Mouse (Mus musculus) ES-E14 (cell line): ENCODE measurements around the gene Mfrp. TPM values are rescaled to one million over a fixed set of nuclear protein-coding genes. Genes with fewer than 3 reads are reported as not detected.
A peak's percentile ranks its signal among the peaks of the same experiment; 100 is the strongest.

Experiments
- DNase-seq: peaks from one replicate; pipeline ENCODE4 v3.0.0-alpha.2; 2013; ENCODE audit warnings: low read depth, low spot score
- H3K27ac ChIP-seq: 2 replicates; pipeline ENCODE4 v1.5.1; 2012; ENCODE audit warnings: low read depth, mild to moderate bottlenecking, low read length, moderate library complexity, mixed read lengths; ENCODE audit not compliant: poor library complexity, insufficient read depth, severe bottlenecking
- H3K36me3 ChIP-seq: 2 replicates; pipeline ENCODE4 v1.6.1; 2012; ENCODE audit warnings: mild to moderate bottlenecking, low read length, moderate library complexity, mixed read lengths; ENCODE audit not compliant: control insufficient read depth, poor library complexity, insufficient read depth, severe bottlenecking
- H3K4me1 ChIP-seq, 2 experiments: fragments of 150-350 bp in 1 of 2; sonication (generic) in 1 of 2; 2 replicates each; pipeline ENCODE4 v1.6.1; 2012; ENCODE audit warnings: low read length in 2 of 2, mild to moderate bottlenecking in 1 of 2, mixed read lengths in 1 of 2; ENCODE audit not compliant: control insufficient read depth in 2 of 2, insufficient read depth in 2 of 2, poor library complexity in 1 of 2
- H3K4me3 ChIP-seq, 2 experiments: fragments of 150-350 bp in 1 of 2; sonication (generic) in 1 of 2; 2 replicates each; pipeline ENCODE4 v1.5.1; 2012; ENCODE audit warnings: low read length in 2 of 2, low read depth in 1 of 2, mild to moderate bottlenecking in 1 of 2, mixed read lengths in 1 of 2; ENCODE audit not compliant: insufficient read depth in 1 of 2, poor library complexity in 1 of 2, severe bottlenecking in 1 of 2
- H3K9ac ChIP-seq: 2 replicates; pipeline ENCODE4 v1.6.1; 2012; ENCODE audit warnings: low read depth, mild to moderate bottlenecking, low read length, mixed read lengths; ENCODE audit not compliant: poor library complexity, insufficient read depth, severe bottlenecking
- H3K9me3 ChIP-seq: fragments of 150-350 bp; sonication (generic); 2 replicates; pipeline ENCODE4 v1.6.1; 2012; ENCODE audit warnings: low read depth, mild to moderate bottlenecking, low read length; ENCODE audit not compliant: control insufficient read depth, insufficient read depth
- CHD2 ChIP-seq: IDR thresholded peaks from 2 replicates; pipeline ENCODE4 v1.6.1; 2014; ENCODE audit warnings: mild to moderate bottlenecking, low read depth, low read length, inconsistent platforms
- HCFC1 ChIP-seq: IDR thresholded peaks from 2 replicates; pipeline ENCODE4 v1.6.1; 2012; ENCODE audit warnings: low read length, inconsistent platforms, borderline replicate concordance; ENCODE audit not compliant: insufficient read depth
- MAFK ChIP-seq: IDR thresholded peaks from 2 replicates; pipeline ENCODE4 v1.6.1; 2014; ENCODE audit warnings: mild to moderate bottlenecking, low read depth, low read length, inconsistent platforms; ENCODE audit not compliant: insufficient read depth
- ZC3H11A ChIP-seq: IDR thresholded peaks from 2 replicates; pipeline ENCODE4 v1.6.1; 2012; ENCODE audit warnings: low read depth, mild to moderate bottlenecking, inconsistent platforms, low read length, borderline replicate concordance
- ZNF384 ChIP-seq: IDR thresholded peaks from 2 replicates; pipeline ENCODE4 v1.6.1; 2012; ENCODE audit warnings: low read depth, low read length, inconsistent platforms
- in situ Hi-C, 2 experiments: fragments of 600-800 bp; cut with MboI; formaldehyde crosslinking; loops; one replicate each; pipeline ENCODE4 v1.15.1; 2025; ENCODE audit warnings: low sequenced_read_pairs in 2 of 2, inconsistent platforms in 1 of 2; ENCODE audit not compliant: unreplicated experiment in 2 of 2
- total RNA-seq: library from RNA; depleted of rRNA; stranded (reverse); fragments of 300-350 nt; gene quantifications from 2 replicates; pipeline ENCODE4 v1.2.3, GENCODE M21; 2012

The Mfrp gene
- total RNA-seq, 1 experiment = 0.09 TPM

- Histone ChIP-seq H3K27ac (no peak overlapping the region), H3K9me3 (no peaks in the 10 kb centered on the region), H3K4me3 (no peak overlapping the region), H3K9ac (no peak overlapping the region), H3K36me3 (no peaks in the 10 kb centered on the region), H3K4me1 (peaks cover 11 to 42% of the 10 kb centered on the region in 2 experiments; a peak in 3 of 4 replicates)
- TF ChIP-seq ZC3H11A (no peak), HCFC1 (no peak), MAFK (no peak), ZNF384 (no peak), CHD2 (no peak)
- no peak for DNase-seq
- in situ Hi-C loops = no loop called here
These were observed 29.7 kb downstream of the Mfrp start for GRCm38 (mm10) chr9:44131276-44131590.

GRCm38 (mm10) chr9:44132200-44132599 lies 30.7 kb downstream of the Mfrp start:
- Histone ChIP-seq H3K36me3 (no peaks in the 10 kb centered on the region; the same call in none of the 2 replicates), H3K9ac (no peak overlapping the region), H3K4me1 (peaks cover 9 to 44% of the 10 kb centered on the region in 2 experiments; a peak in 3 of 4 replicates), H3K9me3 (no peaks in the 10 kb centered on the region), H3K4me3 (no peak overlapping the region), H3K27ac (no peak overlapping the region)
- in situ Hi-C loops = no loop called here
- no peak for TF ChIP-seq CHD2
- TF ChIP-seq ZC3H11A = no peak
- no peak for TF ChIP-seq HCFC1
- TF ChIP-seq MAFK = no peak
- DNase-seq = no peak

- H3K27ac ChIP-seq = no peak overlapping the region
These were observed 31.8 kb downstream of the Mfrp start for GRCm38 (mm10) chr9:44133287-44133686.

DNA sequence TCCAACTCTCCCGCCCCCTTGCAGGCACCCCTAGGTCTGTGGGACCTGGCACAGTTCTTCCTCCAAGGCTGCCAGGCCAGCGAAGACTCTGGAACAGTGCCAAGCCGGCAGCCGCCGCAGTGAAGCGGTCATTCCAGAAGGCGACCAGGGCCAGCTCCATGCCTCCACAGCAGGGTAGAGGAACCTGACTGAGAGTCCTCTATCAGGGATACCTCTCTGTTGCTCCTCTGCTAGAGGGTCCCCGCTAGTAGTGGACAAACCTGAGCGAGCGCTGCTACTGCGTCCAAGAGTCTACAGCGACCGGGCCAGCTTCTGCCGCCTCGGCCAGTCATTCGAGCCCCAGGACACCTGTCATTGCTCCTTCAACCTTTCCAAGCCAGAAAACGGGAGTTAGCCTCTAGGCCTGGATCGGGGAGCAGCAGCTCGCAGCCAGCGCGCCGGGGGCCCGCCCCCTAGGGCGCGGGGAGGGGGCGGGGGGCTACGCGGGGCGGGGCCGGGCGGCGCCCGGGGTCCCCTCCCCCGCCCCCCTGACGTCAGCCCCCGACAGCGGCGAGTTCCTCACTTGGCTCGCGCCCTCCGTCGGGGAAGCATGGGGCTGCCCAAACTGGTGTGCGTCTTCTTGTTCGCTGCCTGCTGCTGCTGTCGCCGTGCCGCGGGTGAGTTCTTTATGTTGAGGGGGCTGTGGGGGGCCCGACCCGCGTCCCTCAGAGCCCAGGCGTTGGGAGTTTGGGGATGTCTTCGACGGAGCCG lies 32.7 kb downstream of the Mfrp start, which contains the start of gene Mcam:
Mcam (plus strand) TSS at position 369 of the 750 bp plus-strand sequence.
- H3K27ac ChIP-seq = no peak within 1 kb of the TSS
- peak within 1 kb of the TSS; percentile 72 to 94 for H3K4me3 ChIP-seq
- 0 out of 2 replicates have a peak, but pooled peaks have one; percentile 23 for TF ChIP-seq HCFC1
- no peak for TF ChIP-seq ZC3H11A
- in situ Hi-C loops = no loop called here
- no peaks in the 10 kb centered on the region for H3K9me3 ChIP-seq
- H3K36me3 ChIP-seq = peaks cover 9% of the 10 kb centered on the region
- DNase-seq = no peak
- H3K4me1 ChIP-seq = peaks cover 2 to 44% of the 10 kb centered on the region in 2 experiments; a peak in 2 of 4 replicates
- H3K9ac ChIP-seq = peak within 1 kb of the TSS; percentile 40

More at GRCm38 (mm10) chr9:44133287-44133686, 31.8 kb downstream of the Mfrp start:
- Histone ChIP-seq H3K36me3 (peaks cover 4% of the 10 kb centered on the region), H3K4me3 (no peak overlapping the region), H3K9me3 (no peaks in the 10 kb centered on the region), H3K9ac (no peak overlapping the region), H3K4me1 (peaks cover 5 to 41% of the 10 kb centered on the region in 2 experiments; a peak in 3 of 4 replicates)
- no peak for DNase-seq
- no peak for TF ChIP-seq CHD2
- TF ChIP-seq ZNF384 = no peak
- TF ChIP-seq HCFC1 = no peak
- no peak for TF ChIP-seq MAFK
- no peak for TF ChIP-seq ZC3H11A
- in situ Hi-C loops = no loop called here
